Mouse (Mus musculus): ENCODE measurements around the gene Rims3. TPM values are rescaled to one million over a fixed set of nuclear protein-coding genes. Genes with fewer than 3 reads are reported as not detected.

The Rims3 gene
- total and polyA plus RNA-seq, 2 experiments = 0.65 TPM

GRCm38 (mm10) chr4:120831472-120831871, 23.1 kb upstream of the Rims3 start, which contains the start of gene Nfyc:
Nfyc (minus strand) TSS chr4:120831572.
- Histone ChIP-seq H3K4me1 (ENCODE audit: control insufficient read depth, insufficient read depth, low read length) (no peaks in the 10 kb centered on the region), H3K79me2 (ENCODE audit: control insufficient read depth, insufficient read depth, low read length) (no peaks in the 10 kb centered on the region), H3K27ac (replicated peaks; ENCODE audit: insufficient read depth, low read depth, low read length) (no peak within 1 kb of the TSS), H3K36me3 (ENCODE audit: control insufficient read depth, insufficient read depth, low read length) (no peaks in the 10 kb centered on the region), H3K9ac (ENCODE audit: low read depth, low read length) (no peak within 1 kb of the TSS), H3K27me3 (ENCODE audit: control insufficient read depth, insufficient read depth, low read length) (no peaks in the 10 kb centered on the region), H3K4me3 (ENCODE audit: insufficient read depth, low read depth, low read length) (no peak within 1 kb of the TSS)
- no peak for DNase-seq (ENCODE audit: extremely low read depth, low read depth, low spot score)
- 87% methylated on average over 4 of the region's 4 CpGs for WGBS
- TF ChIP-seq POLR2A (IDR thresholded peaks at IDR 0.05; ENCODE audit: extremely low read depth, insufficient read depth, low read length) = no peak
- no peak for TF ChIP-seq CTCF (IDR thresholded peaks at IDR 0.05; ENCODE audit: low read depth, low read length)

- Histone ChIP-seq H3K27ac (replicated peaks; ENCODE audit: insufficient read depth, low read depth, low read length) (no peak overlapping the region), H3K27me3 (ENCODE audit: control insufficient read depth, insufficient read depth, low read length) (no peaks in the 10 kb centered on the region), H3K36me3 (ENCODE audit: control insufficient read depth, insufficient read depth, low read length) (no peaks in the 10 kb centered on the region), H3K79me2 (ENCODE audit: control insufficient read depth, insufficient read depth, low read length) (no peaks in the 10 kb centered on the region), H3K4me1 (ENCODE audit: control insufficient read depth, insufficient read depth, low read length) (no peaks in the 10 kb centered on the region), H3K9ac (ENCODE audit: low read depth, low read length) (no peak overlapping the region), H3K4me3 (ENCODE audit: insufficient read depth, low read depth, low read length) (no peak overlapping the region)
- TF ChIP-seq POLR2A (IDR thresholded peaks at IDR 0.05; ENCODE audit: extremely low read depth, insufficient read depth, low read length) (no peak), CTCF (IDR thresholded peaks at IDR 0.05; ENCODE audit: low read depth, low read length) (no peak)
- DNase-seq (ENCODE audit: extremely low read depth, low read depth, low spot score) = no peak
- WGBS = 91% methylated on average over 3 of the region's 3 CpGs
Measured at GRCm38 (mm10) chr4:120841342-120841741, 13.3 kb upstream of the Rims3 start.

GRCm38 (mm10) chr4:120844423-120845082, 10.1 kb upstream of the Rims3 start:
- TF ChIP-seq CTCF (IDR thresholded peaks at IDR 0.05; ENCODE audit: low read depth, low read length) = no peak
- no peak for TF ChIP-seq POLR2A (IDR thresholded peaks at IDR 0.05; ENCODE audit: extremely low read depth, insufficient read depth, low read length)
- H3K9ac ChIP-seq (ENCODE audit: low read depth, low read length) = no peak overlapping the region
- WGBS = 63% methylated on average over 7 of the region's 7 CpGs
- H3K4me3 ChIP-seq (ENCODE audit: insufficient read depth, low read depth, low read length) = no peak overlapping the region
- H3K27ac ChIP-seq (replicated peaks; ENCODE audit: insufficient read depth, low read depth, low read length) = no peak overlapping the region
- H3K4me1 ChIP-seq (ENCODE audit: control insufficient read depth, insufficient read depth, low read length) = no peaks in the 10 kb centered on the region
- H3K79me2 ChIP-seq (ENCODE audit: control insufficient read depth, insufficient read depth, low read length) = no peaks in the 10 kb centered on the region
- DNase-seq (ENCODE audit: extremely low read depth, low read depth, low spot score) = no peak
- H3K36me3 ChIP-seq (ENCODE audit: control insufficient read depth, insufficient read depth, low read length) = no peaks in the 10 kb centered on the region
- H3K27me3 ChIP-seq (ENCODE audit: control insufficient read depth, insufficient read depth, low read length) = no peaks in the 10 kb centered on the region

DNA sequence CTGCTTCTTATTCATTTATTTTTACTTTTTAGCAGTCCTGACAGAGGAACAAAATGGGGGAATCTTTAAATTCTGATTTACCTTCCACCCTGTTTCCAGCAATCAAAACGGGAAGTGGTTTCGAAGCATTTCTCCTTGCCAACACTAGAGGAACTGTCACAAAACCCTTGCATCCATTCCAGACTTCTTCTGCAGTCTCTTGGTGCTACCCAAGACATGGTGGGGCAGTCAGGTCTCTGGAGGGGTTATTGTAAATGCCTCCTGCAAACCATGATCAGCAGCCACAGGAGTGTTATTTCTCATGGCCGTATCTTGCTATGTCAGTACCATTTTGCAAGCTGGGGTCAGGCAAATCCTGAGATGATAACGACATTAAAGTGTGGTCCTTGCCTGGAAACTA, 9.5 kb upstream of the Rims3 start:
- H3K36me3 ChIP-seq (ENCODE audit: control insufficient read depth, insufficient read depth, low read length) = no peaks in the 10 kb centered on the region
- H3K79me2 ChIP-seq (ENCODE audit: control insufficient read depth, insufficient read depth, low read length) = no peaks in the 10 kb centered on the region
- no peak overlapping the region for H3K4me3 ChIP-seq (ENCODE audit: insufficient read depth, low read depth, low read length)
- TF ChIP-seq CTCF (IDR thresholded peaks at IDR 0.05; ENCODE audit: low read depth, low read length) = no peak
- TF ChIP-seq POLR2A (IDR thresholded peaks at IDR 0.05; ENCODE audit: extremely low read depth, insufficient read depth, low read length) = no peak
- DNase-seq (ENCODE audit: extremely low read depth, low read depth, low spot score) = no peak
- no peaks in the 10 kb centered on the region for H3K4me1 ChIP-seq (ENCODE audit: control insufficient read depth, insufficient read depth, low read length)
- H3K9ac ChIP-seq (ENCODE audit: low read depth, low read length) = no peak overlapping the region
- 70% methylated on average over 4 of the region's 4 CpGs for WGBS
- no peaks in the 10 kb centered on the region for H3K27me3 ChIP-seq (ENCODE audit: control insufficient read depth, insufficient read depth, low read length)
- H3K27ac ChIP-seq (replicated peaks; ENCODE audit: insufficient read depth, low read depth, low read length) = no peak overlapping the region

DNA sequence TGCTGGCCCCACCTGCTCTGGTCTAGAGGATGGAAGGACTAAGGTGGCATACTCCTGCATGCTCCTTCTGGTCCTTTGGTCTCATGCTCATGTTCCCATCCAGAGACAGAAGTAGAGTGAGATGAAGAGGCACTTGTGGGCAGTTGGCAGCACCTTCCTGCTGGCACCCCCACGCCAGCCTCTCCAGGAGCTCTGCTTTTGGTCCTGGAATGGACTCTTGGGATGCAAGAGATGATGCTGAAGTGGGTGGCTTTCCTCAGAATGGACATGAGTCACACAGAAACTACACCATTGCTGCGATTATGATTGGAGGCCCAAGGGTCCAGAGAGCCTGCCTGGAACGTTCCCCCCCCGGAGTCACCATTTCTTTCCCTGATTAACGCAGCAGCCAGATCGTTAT, 5.7 kb upstream of the Rims3 start:
- Histone ChIP-seq H3K4me3 (ENCODE audit: insufficient read depth, low read depth, low read length) (no peak overlapping the region), H3K79me2 (ENCODE audit: control insufficient read depth, insufficient read depth, low read length) (no peaks in the 10 kb centered on the region), H3K27ac (replicated peaks; ENCODE audit: insufficient read depth, low read depth, low read length) (no peak overlapping the region), H3K27me3 (ENCODE audit: control insufficient read depth, insufficient read depth, low read length) (no peaks in the 10 kb centered on the region), H3K4me1 (ENCODE audit: control insufficient read depth, insufficient read depth, low read length) (no peaks in the 10 kb centered on the region), H3K36me3 (ENCODE audit: control insufficient read depth, insufficient read depth, low read length) (no peaks in the 10 kb centered on the region), H3K9ac (ENCODE audit: low read depth, low read length) (no peak overlapping the region)
- TF ChIP-seq POLR2A (IDR thresholded peaks at IDR 0.05; ENCODE audit: extremely low read depth, insufficient read depth, low read length) (no peak), CTCF (IDR thresholded peaks at IDR 0.05; ENCODE audit: low read depth, low read length) (no peak)
- 71% methylated on average over 6 of the region's 6 CpGs for WGBS
- DNase-seq (ENCODE audit: extremely low read depth, low read depth, low spot score) = no peak

- WGBS = 66% methylated on average over 11 of the region's 11 CpGs
- no peaks in the 10 kb centered on the region for H3K4me1 ChIP-seq (ENCODE audit: control insufficient read depth, insufficient read depth, low read length)
Measured at GRCm38 (mm10) chr4:120849451-120849850, 5.2 kb upstream of the Rims3 start.

More at GRCm38 (mm10) chr4:120849451-120849850, 5.2 kb upstream of the Rims3 start:
- H3K36me3 ChIP-seq (ENCODE audit: control insufficient read depth, insufficient read depth, low read length) = no peaks in the 10 kb centered on the region
- no peak overlapping the region for H3K27ac ChIP-seq (replicated peaks; ENCODE audit: insufficient read depth, low read depth, low read length)
- DNase-seq (ENCODE audit: extremely low read depth, low read depth, low spot score) = no peak
- peaks cover 3% of the 10 kb centered on the region; the same call in 1 of the 2 replicates for H3K27me3 ChIP-seq (ENCODE audit: control insufficient read depth, insufficient read depth, low read length)
- H3K9ac ChIP-seq (ENCODE audit: low read depth, low read length) = no peak overlapping the region
- no peak for TF ChIP-seq POLR2A (IDR thresholded peaks at IDR 0.05; ENCODE audit: extremely low read depth, insufficient read depth, low read length)
- no peak for TF ChIP-seq CTCF (IDR thresholded peaks at IDR 0.05; ENCODE audit: low read depth, low read length)
- H3K79me2 ChIP-seq (ENCODE audit: control insufficient read depth, insufficient read depth, low read length) = no peaks in the 10 kb centered on the region
- no peak overlapping the region for H3K4me3 ChIP-seq (ENCODE audit: insufficient read depth, low read depth, low read length)
